Mouse (Mus musculus): ENCODE measurements at regions not wholly inside any gene's neighbourhood (a gene's known extent, or its start where the extent isn't known, plus 50 kb on each side); places are given as distances from the start of the nearest gene placed in this dataset.

DNA sequence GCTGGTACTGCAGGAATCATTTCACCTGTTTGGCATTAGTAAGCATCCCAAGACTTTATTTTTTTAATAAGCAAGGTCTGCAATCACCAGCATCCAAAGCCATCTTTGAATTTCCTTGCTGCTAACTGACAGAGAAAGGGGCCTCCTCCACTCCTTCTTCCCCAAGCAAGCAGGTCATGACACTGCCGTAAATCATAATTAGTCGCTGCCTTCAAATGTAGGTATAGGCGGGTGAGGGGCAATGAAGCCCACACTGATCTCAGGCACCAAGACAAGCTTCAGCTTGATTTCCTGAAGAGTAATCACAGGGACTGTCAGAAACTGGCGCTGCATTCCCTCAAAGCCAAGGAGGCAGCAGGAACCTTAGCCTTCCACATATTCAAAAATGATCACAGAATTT, 73.3 kb upstream of the Ptprt start:
- DNase-seq (ENCODE audit: low spot score in 2 of 2), result no peak

DNA sequence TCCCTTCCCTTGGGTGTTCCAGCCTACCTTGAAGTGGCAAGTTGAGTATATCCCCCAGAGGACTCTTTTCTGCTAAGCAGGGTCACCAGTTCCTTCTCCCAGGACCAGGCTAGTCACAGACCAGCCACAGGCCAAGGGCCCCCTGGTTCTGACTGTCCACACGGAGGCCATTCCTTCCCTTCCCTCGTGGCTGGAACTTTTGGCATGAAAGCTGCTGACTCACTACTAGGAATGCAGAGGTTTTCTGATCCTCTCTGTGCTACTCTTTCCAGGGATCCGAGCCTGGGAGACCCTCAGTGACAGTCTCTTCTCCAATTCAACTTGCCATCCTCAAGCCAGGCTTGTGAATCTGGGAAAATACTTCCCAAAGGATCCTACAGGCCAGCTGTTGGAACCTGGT, 59.1 kb upstream of the Ptprt start:
- DNase-seq (ENCODE audit: low spot score in 2 of 2), result no peak

- no peak for DNase-seq (ENCODE audit: low spot score in 2 of 2)
Observed at GRCm38 (mm10) chr2:162718466-162718865, 57.5 kb upstream of the Ptprt start.

DNA sequence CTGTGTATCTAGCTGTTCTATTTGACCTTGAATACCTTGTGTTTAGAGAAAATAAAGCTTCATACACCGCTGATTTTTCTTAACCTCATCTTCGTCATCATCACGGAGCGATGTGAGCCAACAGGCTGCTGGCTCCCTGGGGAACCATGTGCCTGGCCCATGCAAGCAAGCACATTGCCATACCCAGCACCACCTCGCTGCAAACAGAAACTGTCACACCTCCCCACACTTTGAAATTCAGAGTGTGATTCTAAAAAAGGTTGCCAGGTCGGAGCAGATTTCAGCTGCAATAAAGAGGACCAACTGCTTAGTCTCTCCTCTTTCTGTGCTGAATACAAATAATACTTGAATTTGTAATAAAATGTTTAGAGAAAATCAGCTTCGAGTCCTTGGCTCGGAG, 54.0 kb upstream of the Ptprt start:
- no peak for DNase-seq (ENCODE audit: low spot score in 2 of 2)

DNA sequence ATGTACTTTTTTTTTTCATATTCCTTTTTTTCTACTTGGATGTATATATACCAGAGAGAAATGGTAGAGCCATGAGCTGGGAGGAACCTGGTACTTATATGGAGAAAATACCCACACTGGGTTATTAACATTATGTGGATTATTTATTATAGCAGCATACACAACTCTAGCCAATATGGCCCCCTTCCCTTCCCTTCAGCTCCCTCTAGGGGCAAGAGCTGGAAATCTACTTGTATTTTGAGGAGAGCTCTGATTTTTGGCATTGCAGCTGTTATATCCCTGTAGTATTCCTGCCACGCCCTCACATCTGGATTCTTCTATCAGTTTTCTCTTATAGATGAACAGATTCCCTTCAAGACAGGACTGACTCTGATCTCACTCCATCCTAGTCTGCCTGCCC, 52.0 kb upstream of the Ptprt start:
- DNase-seq (ENCODE audit: low spot score in 2 of 2), result no peak

GRCm38 (mm10) chr2:162712394-162712793, 51.4 kb upstream of the Ptprt start:
- DNase-seq (ENCODE audit: low spot score in 2 of 2), result no peak

Measured in urinary bladder, adult 18-20 months (tissue).